Mouse (Mus musculus) limb, embryonic 12.5 days (tissue): ENCODE measurements around the gene Slc34a2. TPM values are rescaled to one million over a fixed set of nuclear protein-coding genes. Genes with fewer than 3 reads are reported as not detected.

Experiments
- ATAC-seq: fragments of 200-750 bp; cut with Nextera tagmentation; 2 replicates; pipeline ENCODE4 v1.8.0; 2017; ENCODE audit warnings: low read depth, moderate TSS enrichment; ENCODE audit not compliant: insufficient number of reproducible peaks, insufficient read depth, low FRiP score, low TSS enrichment
- H3K27ac ChIP-seq: fragments of 300-500 bp; sonication (generic); 2 replicates; pipeline ENCODE4 v1.5.1; 2016; ENCODE audit warnings: mild to moderate bottlenecking, moderate library complexity
- H3K27me3 ChIP-seq: fragments of 300-500 bp; sonication (generic); 2 replicates; pipeline ENCODE4 v1.6.1; 2016; ENCODE audit warnings: mild to moderate bottlenecking, moderate library complexity
- H3K36me3 ChIP-seq: fragments of 300-500 bp; sonication (generic); 2 replicates; pipeline ENCODE4 v1.6.1; 2016; ENCODE audit warnings: mild to moderate bottlenecking, moderate library complexity
- H3K4me1 ChIP-seq: fragments of 300-500 bp; sonication (generic); replicated peaks from 2 replicates; pipeline ENCODE4 v1.6.1; 2016
- H3K4me2 ChIP-seq: fragments of 300-500 bp; sonication (generic); 2 replicates; pipeline ENCODE4 v1.6.1; 2016; ENCODE audit warnings: mild to moderate bottlenecking, moderate library complexity
- H3K4me3 ChIP-seq: fragments of 300-500 bp; sonication (generic); replicated peaks from 2 replicates; pipeline ENCODE4 v1.5.1; 2016; ENCODE audit warnings: mild to moderate bottlenecking
- H3K9ac ChIP-seq: fragments of 300-500 bp; sonication (generic); replicated peaks from 2 replicates; pipeline ENCODE4 v1.6.1; 2016; ENCODE audit warnings: mild to moderate bottlenecking, moderate library complexity
- H3K9me3 ChIP-seq: fragments of 300-500 bp; sonication (generic); 2 replicates; pipeline ENCODE4 v1.6.1; 2016; ENCODE audit warnings: mild to moderate bottlenecking, moderate library complexity
- WGBS: fragments of 180-500 bp; shearing (Covaris S2); methylation state at CpG from one replicate; pipeline ENCODE4 v1.1.7; 2016; 5-methylcytosine and 5-hydroxymethylcytosine counted together
- polyA plus RNA-seq: library from polyadenylated mRNA; unstranded; fragments of >200 nt; fragmentation: Nextera tagmentation; extraction: Ambion mirVana; gene quantifications from 2 replicates; pipeline ENCODE4 v1.2.1, GENCODE M21; 2016

Slc34a2 gene
- polyA plus RNA-seq = not detected in 2 replicates

GRCm38 (mm10) chr5:53037781-53038180 lies at the start of gene Slc34a2:
Gene Slc34a2, plus strand, starts transcription at chr5:53038081.
- Histone ChIP-seq H3K4me1 (no peaks in the 10 kb centered on the region), H3K4me3 (no peak within 1 kb of the TSS), H3K27me3 (no peaks in the 10 kb centered on the region), H3K9ac (no peak within 1 kb of the TSS), H3K9me3 (no peaks in the 10 kb centered on the region), H3K36me3 (no peaks in the 10 kb centered on the region), H3K4me2 (no peak within 1 kb of the TSS), H3K27ac (no peak within 1 kb of the TSS)
- 93% methylated on average over 3 of the region's 3 CpGs for WGBS
- ATAC-seq = no peak

DNA sequence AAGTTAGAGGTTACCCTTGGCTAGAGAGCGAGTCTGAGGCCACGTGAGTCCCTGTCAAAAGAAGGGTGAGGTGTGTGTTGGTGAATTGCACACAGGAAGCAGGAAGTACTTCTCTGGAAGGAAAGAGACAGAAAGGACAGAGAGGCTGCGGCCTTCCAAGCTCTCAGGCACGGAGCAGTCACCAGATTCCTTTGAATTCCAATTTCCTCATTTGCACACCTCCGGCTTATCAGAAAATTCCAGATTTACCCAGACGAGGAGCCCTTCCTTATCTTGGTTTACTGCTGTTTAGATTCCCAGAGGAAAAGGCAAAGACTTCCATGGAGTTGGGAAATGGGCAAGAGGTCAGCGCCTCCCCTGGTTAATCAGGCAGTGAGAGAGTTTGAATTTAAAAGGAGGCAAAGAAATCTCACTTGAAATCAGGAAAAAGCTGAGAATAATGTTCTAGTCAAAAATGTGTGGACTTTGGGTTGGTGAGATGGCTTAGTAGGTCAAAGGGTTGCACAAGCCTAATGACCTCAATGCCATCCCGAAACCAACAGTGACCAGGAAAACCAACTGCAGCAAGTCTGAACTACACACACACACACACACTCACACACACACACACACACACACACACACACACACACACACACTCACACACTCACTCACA lies 47.1 kb upstream of the Slc34a2 start:
- no peak overlapping the region for H3K27ac ChIP-seq
- 83% methylated on average over 8 of the region's 8 CpGs for WGBS
- no peak overlapping the region for H3K4me2 ChIP-seq
- no peaks in the 10 kb centered on the region; the same call in 1 of the 2 replicates for H3K27me3 ChIP-seq
- no peak for ATAC-seq
- 0 out of 2 replicates have a peak, but pooled peaks cover 8% of the 10 kb centered on the region for H3K4me1 ChIP-seq
- no peak overlapping the region for H3K4me3 ChIP-seq
- H3K9ac ChIP-seq = no peak overlapping the region
- no peaks in the 10 kb centered on the region for H3K9me3 ChIP-seq
- H3K36me3 ChIP-seq = no peaks in the 10 kb centered on the region

- no peak overlapping the region for H3K4me2 ChIP-seq
- no peaks in the 10 kb centered on the region; the same call in 1 of the 2 replicates for H3K27me3 ChIP-seq
- H3K4me1 ChIP-seq = 0 out of 2 replicates have a peak, but pooled peaks cover 8% of the 10 kb centered on the region
- H3K36me3 ChIP-seq = no peaks in the 10 kb centered on the region
- no peak overlapping the region for H3K4me3 ChIP-seq
- H3K9ac ChIP-seq = no peak overlapping the region
- 89% methylated on average over 11 of the region's 11 CpGs for WGBS
- no peak overlapping the region for H3K27ac ChIP-seq
- H3K9me3 ChIP-seq = no peaks in the 10 kb centered on the region
- ATAC-seq = no peak
Measured at GRCm38 (mm10) chr5:52992210-52992897, 45.5 kb upstream of the Slc34a2 start.

GRCm38 (mm10) chr5:52993490-52994282 lies 44.2 kb upstream of the Slc34a2 start:
- no peak for ATAC-seq
- Histone ChIP-seq H3K4me2 (no peak overlapping the region), H3K27me3 (no peaks in the 10 kb centered on the region; the same call in 1 of the 2 replicates), H3K27ac (no peak overlapping the region), H3K36me3 (no peaks in the 10 kb centered on the region), H3K9ac (no peak overlapping the region), H3K9me3 (no peaks in the 10 kb centered on the region), H3K4me1 (0 out of 2 replicates have a peak, but pooled peaks cover 8% of the 10 kb centered on the region), H3K4me3 (no peak overlapping the region)
- WGBS = 74% methylated on average over 12 of the region's 12 CpGs

DNA sequence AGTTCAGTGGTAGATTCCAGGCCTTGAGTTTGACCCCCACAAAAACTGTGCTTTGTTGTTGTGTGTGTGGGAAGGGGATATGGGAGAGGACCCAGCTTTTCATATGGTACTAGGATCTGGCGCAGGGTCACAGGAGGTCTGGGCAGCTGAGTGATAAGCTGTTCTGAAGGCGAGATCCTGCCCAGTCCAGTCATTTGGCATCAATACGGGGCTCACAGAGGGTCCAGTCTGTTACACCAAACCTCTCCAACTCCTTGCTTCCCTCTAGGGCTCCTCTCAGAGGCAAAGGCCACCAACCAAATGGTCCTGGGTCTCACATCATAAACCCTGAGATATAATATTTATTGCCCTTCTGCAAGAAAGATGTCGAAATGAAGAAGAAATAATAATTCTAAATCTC lies 42.4 kb upstream of the Slc34a2 start:
- Histone ChIP-seq H3K9ac (no peak overlapping the region), H3K27ac (no peak overlapping the region), H3K4me3 (no peak overlapping the region), H3K36me3 (no peaks in the 10 kb centered on the region), H3K9me3 (no peaks in the 10 kb centered on the region), H3K27me3 (no peaks in the 10 kb centered on the region; the same call in 1 of the 2 replicates), H3K4me2 (no peak overlapping the region), H3K4me1 (0 out of 2 replicates have a peak, but pooled peaks cover 16% of the 10 kb centered on the region)
- WGBS = 93% methylated on average over 4 of the region's 4 CpGs
- no peak for ATAC-seq

DNA sequence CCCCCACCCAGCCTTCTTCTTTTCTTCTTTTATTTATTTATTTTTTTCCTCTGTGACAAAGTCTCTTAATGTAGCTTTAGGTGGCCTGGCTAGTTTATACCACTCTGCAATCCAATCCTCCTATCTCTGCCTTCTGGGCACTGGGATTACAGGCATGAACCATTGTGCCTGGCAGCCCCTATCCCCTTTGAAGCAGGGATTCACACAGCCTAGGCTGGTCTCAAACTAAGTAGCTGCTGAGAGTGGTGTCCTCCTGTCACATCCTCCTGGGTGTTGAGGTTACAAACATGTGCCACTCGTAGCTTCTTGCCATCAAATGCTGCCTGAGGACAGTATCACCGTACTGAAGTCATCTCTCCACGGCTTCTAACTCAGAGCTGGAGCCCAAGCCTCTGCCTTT lies 41.7 kb upstream of the Slc34a2 start:
- 0 out of 2 replicates have a peak, but pooled peaks cover 17% of the 10 kb centered on the region for H3K4me1 ChIP-seq
- H3K36me3 ChIP-seq = no peaks in the 10 kb centered on the region
- no peak overlapping the region for H3K4me3 ChIP-seq
- no peak for ATAC-seq
- 88% methylated on average over 3 of the region's 3 CpGs for WGBS
- H3K4me2 ChIP-seq = no peak overlapping the region
- H3K9me3 ChIP-seq = no peaks in the 10 kb centered on the region
- H3K27ac ChIP-seq = no peak overlapping the region
- no peak overlapping the region for H3K9ac ChIP-seq
- H3K27me3 ChIP-seq = no peaks in the 10 kb centered on the region; the same call in 1 of the 2 replicates

- Histone ChIP-seq H3K4me3 (no peak overlapping the region), H3K4me1 (0 out of 2 replicates have a peak, but pooled peaks cover 17% of the 10 kb centered on the region), H3K27ac (no peak overlapping the region), H3K9ac (no peak overlapping the region), H3K27me3 (no peaks in the 10 kb centered on the region; the same call in 1 of the 2 replicates), H3K9me3 (no peaks in the 10 kb centered on the region), H3K4me2 (no peak overlapping the region), H3K36me3 (no peaks in the 10 kb centered on the region)
- ATAC-seq = no peak
- 59% methylated on average over 8 of the region's 8 CpGs for WGBS
Measured at GRCm38 (mm10) chr5:52996601-52997000, 41.3 kb upstream of the Slc34a2 start.

GRCm38 (mm10) chr5:52997032-52997431 lies 40.8 kb upstream of the Slc34a2 start:
- H3K27ac ChIP-seq = no peak overlapping the region
- H3K4me1 ChIP-seq = 0 out of 2 replicates have a peak, but pooled peaks cover 17% of the 10 kb centered on the region
- 90% methylated on average over 8 of the region's 11 CpGs for WGBS
- no peaks in the 10 kb centered on the region for H3K9me3 ChIP-seq
- no peak overlapping the region for H3K4me2 ChIP-seq
- H3K9ac ChIP-seq = no peak overlapping the region
- H3K27me3 ChIP-seq = no peaks in the 10 kb centered on the region; the same call in 1 of the 2 replicates
- H3K36me3 ChIP-seq = no peaks in the 10 kb centered on the region
- ATAC-seq = no peak
- no peak overlapping the region for H3K4me3 ChIP-seq

DNA sequence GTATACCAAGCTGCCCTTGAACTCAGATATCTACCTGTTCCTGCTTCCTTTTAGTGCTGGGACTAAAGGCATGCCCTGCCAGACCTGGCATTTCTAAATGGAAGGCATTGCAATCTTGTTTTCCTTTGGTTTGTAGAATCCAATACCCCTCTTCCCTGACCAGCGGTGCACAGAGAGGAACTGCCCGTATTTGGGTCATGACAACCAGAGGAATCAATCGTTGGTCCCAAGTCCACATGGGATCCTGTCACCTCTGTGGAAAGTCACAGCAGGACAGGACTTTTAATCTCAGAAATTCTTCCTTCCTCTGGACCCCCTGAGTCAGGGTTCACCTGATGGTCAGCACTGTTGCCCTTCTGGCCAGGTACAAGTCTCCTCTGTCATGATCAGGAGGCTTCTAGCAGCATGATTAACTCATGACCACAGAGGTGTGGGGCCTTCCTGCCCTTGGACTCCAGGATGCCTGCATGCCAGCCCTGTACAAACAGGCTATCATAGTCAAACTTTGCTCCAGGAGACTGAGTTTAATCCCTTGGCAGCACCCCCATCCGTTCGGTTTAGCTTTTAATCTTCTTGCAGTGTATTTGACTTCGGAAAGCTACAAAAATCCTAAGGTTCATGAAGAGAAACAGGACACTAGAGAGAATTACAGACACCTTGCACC lies 39.7 kb upstream of the Slc34a2 start:
- WGBS = 89% methylated on average over 6 of the region's 6 CpGs
- H3K27me3 ChIP-seq = no peaks in the 10 kb centered on the region; the same call in 1 of the 2 replicates
- no peak overlapping the region for H3K4me3 ChIP-seq
- ATAC-seq = no peak
- H3K4me2 ChIP-seq = no peak overlapping the region
- no peak overlapping the region for H3K27ac ChIP-seq
- 0 out of 2 replicates have a peak, but pooled peaks cover 16% of the 10 kb centered on the region for H3K4me1 ChIP-seq
- H3K9me3 ChIP-seq = no peaks in the 10 kb centered on the region
- H3K36me3 ChIP-seq = no peaks in the 10 kb centered on the region
- H3K9ac ChIP-seq = no peak overlapping the region

- 57% methylated on average over 5 of the region's 5 CpGs for WGBS
- no peak overlapping the region for H3K4me3 ChIP-seq
- H3K4me1 ChIP-seq = peaks cover 12% of the 10 kb centered on the region; the same call in 1 of the 2 replicates
- no peaks in the 10 kb centered on the region for H3K36me3 ChIP-seq
- no peak overlapping the region for H3K9ac ChIP-seq
- no peak overlapping the region for H3K27ac ChIP-seq
- 0 out of 2 replicates have a peak, but pooled peaks cover 4% of the 10 kb centered on the region for H3K9me3 ChIP-seq
- ATAC-seq = no peak
- H3K27me3 ChIP-seq = no peaks in the 10 kb centered on the region
- no peak overlapping the region for H3K4me2 ChIP-seq
Measured at GRCm38 (mm10) chr5:53000169-53000872, 37.6 kb upstream of the Slc34a2 start.
